Mouse (Mus musculus) kidney, adult 2 months (tissue): ENCODE results near the gene Alk.

ENCODE experiments used
- CTCF ChIP-seq: fragments of 200-500 bp; conservative IDR thresholded peaks from 2 replicates; pipeline ENCODE4 v1.5.1; 2011; ENCODE audit warnings: low read depth, mild to moderate bottlenecking, control low read depth, low read length, moderate library complexity, mixed read lengths; ENCODE audit not compliant: insufficient read depth, insufficient read length
- POLR2A ChIP-seq: fragments of 200-500 bp; IDR thresholded peaks from one replicate; pipeline ENCODE4 v1.6.1; 2011; ENCODE audit warnings: low read depth, low read length, control low read depth

DNA sequence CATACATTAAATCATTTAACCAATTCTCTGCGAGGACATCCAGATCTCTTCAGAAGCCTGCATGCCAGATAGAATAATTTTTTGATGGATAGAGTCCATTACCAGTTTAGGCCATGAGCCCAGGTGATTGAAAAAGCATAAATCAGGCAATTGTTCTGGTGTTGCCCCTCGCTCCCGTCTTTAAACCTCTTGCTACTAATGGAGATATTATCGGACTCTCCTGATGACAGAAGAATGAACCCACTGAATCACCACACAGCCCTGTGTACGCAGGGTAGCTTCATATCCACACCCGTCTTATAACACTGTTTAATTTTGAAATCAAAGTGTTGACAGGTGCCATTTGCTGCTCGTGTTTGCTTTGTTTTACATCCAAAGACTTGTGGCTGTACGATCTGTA lies 413.9 kb downstream of the Alk start:
- TF ChIP-seq CTCF: no peak
- no peak for TF ChIP-seq POLR2A
